Mouse (Mus musculus) limb, embryonic 10.5 days (tissue): ENCODE data around the gene Sf3b5. TPM values are rescaled to one million over a fixed set of nuclear protein-coding genes. Genes with fewer than 3 reads are reported as not detected.
A peak's percentile ranks its signal among the peaks of the same experiment; 100 is the strongest.

ENCODE experiments used
- DNase-seq: peaks from one replicate; pipeline ENCODE4 v3.0.0-alpha.2; 2017; ENCODE audit warnings: low spot score
- H3K27ac ChIP-seq: fragments of 300-500 bp; sonication (generic); 2 replicates; pipeline ENCODE4 v1.5.1; 2016; ENCODE audit warnings: mild to moderate bottlenecking
- H3K27me3 ChIP-seq: fragments of 300-500 bp; sonication (generic); 2 replicates; pipeline ENCODE4 v1.6.1; 2016; ENCODE audit warnings: low read depth, mild to moderate bottlenecking; ENCODE audit not compliant: poor library complexity, severe bottlenecking
- H3K36me3 ChIP-seq: fragments of 300-500 bp; sonication (generic); 2 replicates; pipeline ENCODE4 v1.6.1; 2016; ENCODE audit warnings: mild to moderate bottlenecking, moderate library complexity
- H3K4me1 ChIP-seq: fragments of 300-500 bp; sonication (generic); 2 replicates; pipeline ENCODE4 v1.6.1; 2016
- H3K4me3 ChIP-seq: fragments of 300-500 bp; sonication (generic); 2 replicates; pipeline ENCODE4 v1.5.1; 2016; ENCODE audit warnings: mild to moderate bottlenecking, moderate library complexity
- H3K9me3 ChIP-seq: fragments of 300-500 bp; sonication (generic); replicated peaks from 2 replicates; pipeline ENCODE4 v1.6.1; 2016; ENCODE audit warnings: mild to moderate bottlenecking
- WGBS: fragments of 180-500 bp; shearing (Covaris S2); methylation state at CpG from one replicate; pipeline ENCODE4 v1.1.7; 2016; 5-methylcytosine and 5-hydroxymethylcytosine counted together
- polyA plus RNA-seq: library from polyadenylated mRNA; unstranded; fragments of >200 nt; fragmentation: Nextera tagmentation; extraction: Ambion mirVana; gene quantifications from 2 replicates; pipeline ENCODE4 v1.2.1, GENCODE M21; 2016

The Sf3b5 gene
- 43.7 and 49.8 TPM in 2 replicates for polyA plus RNA-seq

GRCm38 (mm10) chr10:13005043-13005442, at the start of gene Sf3b5:
Sf3b5 (plus strand) TSS chr10:13005343.
- H3K27ac ChIP-seq: no peak within 1 kb of the TSS
- H3K36me3 ChIP-seq: peaks cover under 1% of the 10 kb centered on the region
- no peaks in the 10 kb centered on the region for H3K27me3 ChIP-seq
- no peaks in the 10 kb centered on the region for H3K9me3 ChIP-seq
- peaks cover 11% of the 10 kb centered on the region for H3K4me1 ChIP-seq
- WGBS: 90% methylated on average over 3 of the region's 3 CpGs
- no peak for DNase-seq
- no peak within 1 kb of the TSS for H3K4me3 ChIP-seq

- WGBS: 77% methylated on average over 1 of the region's 1 CpGs
- H3K27me3 ChIP-seq: no peaks in the 10 kb centered on the region
- H3K4me1 ChIP-seq: no peaks in the 10 kb centered on the region
- no peak overlapping the region for H3K27ac ChIP-seq
- no peaks in the 10 kb centered on the region for H3K36me3 ChIP-seq
- DNase-seq: no peak
- H3K4me3 ChIP-seq: no peak overlapping the region
- no peaks in the 10 kb centered on the region for H3K9me3 ChIP-seq
Measured at GRCm38 (mm10) chr10:12955831-12956230, 49.3 kb upstream of the Sf3b5 start.

- 83% methylated on average over 4 of the region's 4 CpGs for WGBS
- no peaks in the 10 kb centered on the region for H3K36me3 ChIP-seq
- H3K4me1 ChIP-seq: no peaks in the 10 kb centered on the region
- H3K4me3 ChIP-seq: no peak overlapping the region
- no peak for DNase-seq
- no peak overlapping the region for H3K27ac ChIP-seq
- peaks cover 1% of the 10 kb centered on the region for H3K27me3 ChIP-seq
- H3K9me3 ChIP-seq: no peaks in the 10 kb centered on the region
Measured at GRCm38 (mm10) chr10:12957271-12957670, 47.9 kb upstream of the Sf3b5 start.

- Histone ChIP-seq H3K4me1 (peaks cover 7% of the 10 kb centered on the region), H3K36me3 (no peaks in the 10 kb centered on the region), H3K27ac (no peak overlapping the region), H3K4me3 (no peak overlapping the region), H3K9me3 (no peaks in the 10 kb centered on the region), H3K27me3 (peaks cover 15% of the 10 kb centered on the region)
- 85% methylated on average over 8 of the region's 8 CpGs for WGBS
- no peak for DNase-seq
Measured at GRCm38 (mm10) chr10:12961546-12961945, 43.6 kb upstream of the Sf3b5 start.

GRCm38 (mm10) chr10:12962238-12962637, 42.9 kb upstream of the Sf3b5 start:
- DNase-seq: no peak
- no peak overlapping the region for H3K4me3 ChIP-seq
- H3K36me3 ChIP-seq: no peaks in the 10 kb centered on the region
- H3K4me1 ChIP-seq: peaks cover 7% of the 10 kb centered on the region
- H3K9me3 ChIP-seq: no peaks in the 10 kb centered on the region
- no peak overlapping the region for H3K27ac ChIP-seq
- H3K27me3 ChIP-seq: peaks cover 15% of the 10 kb centered on the region

- Histone ChIP-seq H3K4me1 (peaks cover 7% of the 10 kb centered on the region), H3K27me3 (peaks cover 15% of the 10 kb centered on the region), H3K27ac (peak overlapping the region; percentile 84), H3K36me3 (no peaks in the 10 kb centered on the region), H3K9me3 (no peaks in the 10 kb centered on the region), H3K4me3 (peak overlapping the region; percentile 79)
- no peak for DNase-seq
- WGBS: 8% methylated on average over 29 of the region's 29 CpGs
Measured at GRCm38 (mm10) chr10:12963362-12964147, 41.6 kb upstream of the Sf3b5 start.

- peak within 1 kb of the TSS; percentile 84 for H3K27ac ChIP-seq
- H3K4me3 ChIP-seq: peak within 1 kb of the TSS; percentile 79
- no peaks in the 10 kb centered on the region for H3K9me3 ChIP-seq
- no peaks in the 10 kb centered on the region for H3K36me3 ChIP-seq
- DNase-seq: peak; percentile 84
- WGBS: 3% methylated on average over 56 of the region's 56 CpGs
- H3K4me1 ChIP-seq: peaks cover 7% of the 10 kb centered on the region
- H3K27me3 ChIP-seq: peaks cover 15% of the 10 kb centered on the region
Measured at GRCm38 (mm10) chr10:12964151-12965075, 40.7 kb upstream of the Sf3b5 start, which contains the start of gene Stx11. Stx11 (minus strand) TSS chr10:12964298.

- Histone ChIP-seq H3K4me3 (no peak overlapping the region), H3K9me3 (no peaks in the 10 kb centered on the region), H3K4me1 (peaks cover 7% of the 10 kb centered on the region), H3K27me3 (peaks cover 15% of the 10 kb centered on the region), H3K36me3 (no peaks in the 10 kb centered on the region), H3K27ac (no peak overlapping the region)
- WGBS: 67% methylated on average over 5 of the region's 5 CpGs
- DNase-seq: no peak
Measured at GRCm38 (mm10) chr10:12965669-12966180, 39.4 kb upstream of the Sf3b5 start.

GRCm38 (mm10) chr10:12974572-12974971, 30.6 kb upstream of the Sf3b5 start:
- 92% methylated on average over 6 of the region's 6 CpGs for WGBS
- Histone ChIP-seq H3K27ac (no peak overlapping the region), H3K9me3 (no peaks in the 10 kb centered on the region), H3K36me3 (no peaks in the 10 kb centered on the region), H3K4me1 (no peaks in the 10 kb centered on the region), H3K27me3 (no peaks in the 10 kb centered on the region), H3K4me3 (no peak overlapping the region)
- no peak for DNase-seq

GRCm38 (mm10) chr10:12975461-12975860, 29.7 kb upstream of the Sf3b5 start:
- Histone ChIP-seq H3K4me3 (no peak overlapping the region), H3K36me3 (no peaks in the 10 kb centered on the region), H3K27me3 (no peaks in the 10 kb centered on the region), H3K4me1 (no peaks in the 10 kb centered on the region), H3K27ac (no peak overlapping the region), H3K9me3 (no peaks in the 10 kb centered on the region)
- no peak for DNase-seq
- WGBS: 92% methylated on average over 3 of the region's 3 CpGs

GRCm38 (mm10) chr10:12975957-12976356, 29.2 kb upstream of the Sf3b5 start:
- no peak for DNase-seq
- Histone ChIP-seq H3K9me3 (no peaks in the 10 kb centered on the region), H3K27ac (no peak overlapping the region), H3K36me3 (no peaks in the 10 kb centered on the region), H3K4me1 (no peaks in the 10 kb centered on the region), H3K4me3 (no peak overlapping the region), H3K27me3 (no peaks in the 10 kb centered on the region)
- 93% methylated on average over 7 of the region's 7 CpGs for WGBS

GRCm38 (mm10) chr10:12976552-12976951, 28.6 kb upstream of the Sf3b5 start:
- Histone ChIP-seq H3K27ac (no peak overlapping the region), H3K4me1 (no peaks in the 10 kb centered on the region), H3K27me3 (no peaks in the 10 kb centered on the region), H3K9me3 (no peaks in the 10 kb centered on the region), H3K36me3 (no peaks in the 10 kb centered on the region), H3K4me3 (no peak overlapping the region)
- DNase-seq: no peak
- WGBS: 91% methylated on average over 7 of the region's 7 CpGs

- no peak overlapping the region for H3K4me3 ChIP-seq
- no peaks in the 10 kb centered on the region for H3K36me3 ChIP-seq
- no peaks in the 10 kb centered on the region for H3K4me1 ChIP-seq
- 88% methylated on average over 9 of the region's 9 CpGs for WGBS
- H3K27me3 ChIP-seq: no peaks in the 10 kb centered on the region
- no peak for DNase-seq
- H3K27ac ChIP-seq: no peak overlapping the region
- H3K9me3 ChIP-seq: no peaks in the 10 kb centered on the region
Measured at GRCm38 (mm10) chr10:12977787-12978212, 27.3 kb upstream of the Sf3b5 start.
